Mouse (Mus musculus) neural tube, embryonic 15.5 days (tissue): ENCODE measurements around the gene Plekhf1. TPM values are rescaled to one million over a fixed set of nuclear protein-coding genes. Genes with fewer than 3 reads are reported as not detected.

Experiments
- polyA plus RNA-seq: library from polyadenylated mRNA; unstranded; fragments of >200 nt; fragmentation: Nextera tagmentation; extraction: Ambion mirVana; gene quantifications from 2 replicates; pipeline ENCODE4 v1.2.1, GENCODE M21; 2015

Gene Plekhf1
- polyA plus RNA-seq, 1 experiment from 2014 or later: 0.75 TPM

Other genes starting within 250 kb of the Plekhf1 start
- gene Uri1, start 204.5 kb downstream of the Plekhf1 start, polyA plus RNA-seq: 38.7 and 38.8 TPM in 2 replicates
- gene Ccne1, start 120.5 kb downstream of the Plekhf1 start, polyA plus RNA-seq: 19.9 and 25.5 TPM in 2 replicates
- 32.0 and 36.2 TPM in 2 replicates for gene 1600014C10Rik, start 44.8 kb downstream of the Plekhf1 start, polyA plus RNA-seq
- gene Pop4, start 43.4 kb upstream of the Plekhf1 start, polyA plus RNA-seq: 66.0 and 70.5 TPM in 2 replicates